Mouse (Mus musculus): ENCODE data around the gene Rnf31. TPM values are rescaled to one million over a fixed set of nuclear protein-coding genes. Genes with fewer than 3 reads are reported as not detected.

Gene Rnf31
- polyA plus RNA-seq, 1 experiment from 2014 or later = 22.5 TPM

Other genes with a start within 250 kb of the Rnf31 start
- gene Dhrs4, start 113.0 kb upstream of the Rnf31 start, polyA plus RNA-seq (2015; fragmentation: Nextera tagmentation; extraction: Ambion mirVana) = 43.3 and 48.2 TPM in 2 replicates
- 29.4 and 38.1 TPM in 2 replicates for gene Carmil3, start 101.1 kb upstream of the Rnf31 start, polyA plus RNA-seq (2015; fragmentation: Nextera tagmentation; extraction: Ambion mirVana)
- gene Cpne6, start 81.3 kb upstream of the Rnf31 start, polyA plus RNA-seq (2015; fragmentation: Nextera tagmentation; extraction: Ambion mirVana) = 9.9 and 18.0 TPM in 2 replicates
- not detected in 2 replicates for gene Nrl, start 66.7 kb upstream of the Rnf31 start, polyA plus RNA-seq (2015; fragmentation: Nextera tagmentation; extraction: Ambion mirVana)
- 23.3 and 23.6 TPM in 2 replicates for gene Pck2, start 51.4 kb upstream of the Rnf31 start, polyA plus RNA-seq (2015; fragmentation: Nextera tagmentation; extraction: Ambion mirVana)
- 123 and 127 TPM in 2 replicates for gene Dcaf11, start 31.7 kb upstream of the Rnf31 start, polyA plus RNA-seq (2015; fragmentation: Nextera tagmentation; extraction: Ambion mirVana)
- gene A730061H03Rik, start 31.3 kb upstream of the Rnf31 start, polyA plus RNA-seq (2015; fragmentation: Nextera tagmentation; extraction: Ambion mirVana) = 0.63 and 2.3 TPM in 2 replicates
- gene Fitm1, start 16.1 kb upstream of the Rnf31 start, polyA plus RNA-seq (2015; fragmentation: Nextera tagmentation; extraction: Ambion mirVana) = not detected in 2 replicates
- gene Psme1, start 13.6 kb upstream of the Rnf31 start, polyA plus RNA-seq (2015; fragmentation: Nextera tagmentation; extraction: Ambion mirVana) = 185 and 197 TPM in 2 replicates
- 12.9 and 23.4 TPM in 2 replicates for gene Emc9, start 6.4 kb upstream of the Rnf31 start, polyA plus RNA-seq (2015; fragmentation: Nextera tagmentation; extraction: Ambion mirVana)
- gene Psme2, start 595 bp upstream of the Rnf31 start, polyA plus RNA-seq (2015; fragmentation: Nextera tagmentation; extraction: Ambion mirVana) = 179 and 182 TPM in 2 replicates
- 7.8 and 11.8 TPM in 2 replicates for gene Irf9, start 11.9 kb downstream of the Rnf31 start, polyA plus RNA-seq (2015; fragmentation: Nextera tagmentation; extraction: Ambion mirVana)
- gene Rec8, start 26.3 kb downstream of the Rnf31 start, polyA plus RNA-seq (2015; fragmentation: Nextera tagmentation; extraction: Ambion mirVana) = 9.4 and 11.3 TPM in 2 replicates
- 92.5 and 110 TPM in 2 replicates for gene Ipo4, start 44.2 kb downstream of the Rnf31 start, polyA plus RNA-seq (2015; fragmentation: Nextera tagmentation; extraction: Ambion mirVana)
- 0.67 and 3.8 TPM in 2 replicates for gene Gm49378, start 46.2 kb downstream of the Rnf31 start, polyA plus RNA-seq (2015; fragmentation: Nextera tagmentation; extraction: Ambion mirVana)
- gene Tm9sf1, start 52.1 kb downstream of the Rnf31 start, polyA plus RNA-seq (2015; fragmentation: Nextera tagmentation; extraction: Ambion mirVana) = 62.1 and 66.2 TPM in 2 replicates
- gene Tssk4, start 58.5 kb downstream of the Rnf31 start, polyA plus RNA-seq (2015; fragmentation: Nextera tagmentation; extraction: Ambion mirVana) = 0.29 and 0.51 TPM in 2 replicates
- gene Mdp1, start 68.8 kb downstream of the Rnf31 start, polyA plus RNA-seq (2015; fragmentation: Nextera tagmentation; extraction: Ambion mirVana) = 63.5 and 71.3 TPM in 2 replicates
- 52.5 and 62.6 TPM in 2 replicates for gene Gmpr2, start 80.2 kb downstream of the Rnf31 start, polyA plus RNA-seq (2015; fragmentation: Nextera tagmentation; extraction: Ambion mirVana)
- gene Nedd8, start 80.4 kb downstream of the Rnf31 start, polyA plus RNA-seq (2015; fragmentation: Nextera tagmentation; extraction: Ambion mirVana) = 514 and 544 TPM in 2 replicates
- gene Tinf2, start 90.1 kb downstream of the Rnf31 start, polyA plus RNA-seq (2015; fragmentation: Nextera tagmentation; extraction: Ambion mirVana) = 31.4 and 32.6 TPM in 2 replicates
- 0.26 and 0.28 TPM in 2 replicates for gene Tgm1, start 122.2 kb downstream of the Rnf31 start, polyA plus RNA-seq (2015; fragmentation: Nextera tagmentation; extraction: Ambion mirVana)
- gene Rabggta, start 130.6 kb downstream of the Rnf31 start, polyA plus RNA-seq (2015; fragmentation: Nextera tagmentation; extraction: Ambion mirVana) = 52.6 and 53.3 TPM in 2 replicates
- 81.9 and 83.5 TPM in 2 replicates for gene Dhrs1, start 154.0 kb downstream of the Rnf31 start, polyA plus RNA-seq (2015; fragmentation: Nextera tagmentation; extraction: Ambion mirVana)
- gene Nop9, start 154.0 kb downstream of the Rnf31 start, polyA plus RNA-seq (2015; fragmentation: Nextera tagmentation; extraction: Ambion mirVana) = 36.4 and 46.0 TPM in 2 replicates
- 0.21 TPM in 1 of 2 replicates, not detected in the other for gene Cideb, start 166.8 kb downstream of the Rnf31 start, polyA plus RNA-seq (2015; fragmentation: Nextera tagmentation; extraction: Ambion mirVana)
- gene Ltb4r2, start 169.7 kb downstream of the Rnf31 start, polyA plus RNA-seq (2015; fragmentation: Nextera tagmentation; extraction: Ambion mirVana) = 0.21 and 0.38 TPM in 2 replicates
- 0.24 and 0.25 TPM in 2 replicates for gene Ltb4r1, start 174.3 kb downstream of the Rnf31 start, polyA plus RNA-seq (2015; fragmentation: Nextera tagmentation; extraction: Ambion mirVana)
- 3.2 and 3.7 TPM in 2 replicates for gene Adcy4, start 192.4 kb downstream of the Rnf31 start, polyA plus RNA-seq (2015; fragmentation: Nextera tagmentation; extraction: Ambion mirVana)
- gene Ripk3, start 197.2 kb downstream of the Rnf31 start, polyA plus RNA-seq (2015; fragmentation: Nextera tagmentation; extraction: Ambion mirVana) = 2.7 and 3.2 TPM in 2 replicates
- 11.7 and 12.3 TPM in 2 replicates for gene Nfatc4, start 231.4 kb downstream of the Rnf31 start, polyA plus RNA-seq (2015; fragmentation: Nextera tagmentation; extraction: Ambion mirVana)